Mouse (Mus musculus) layer of hippocampus, postnatal 10 days (tissue): Measurements from ENCODE around the gene Atp9a. TPM values are rescaled to one million over a fixed set of nuclear protein-coding genes. Genes with fewer than 3 reads are reported as not detected.

Experiments
- DNase-seq, 2 experiments: peaks; one replicate each; pipeline ENCODE4 v3.0.0; 2021; ENCODE audit warnings: low spot score in 2 of 2
- total RNA-seq, 2 experiments: library from RNA; stranded (reverse); gene quantifications; 2 replicates each; pipeline ENCODE4 v1.2.3; 2021

Gene Atp9a
- total RNA-seq, 2 experiments from 2014 or later: 426 to 444 TPM

DNA sequence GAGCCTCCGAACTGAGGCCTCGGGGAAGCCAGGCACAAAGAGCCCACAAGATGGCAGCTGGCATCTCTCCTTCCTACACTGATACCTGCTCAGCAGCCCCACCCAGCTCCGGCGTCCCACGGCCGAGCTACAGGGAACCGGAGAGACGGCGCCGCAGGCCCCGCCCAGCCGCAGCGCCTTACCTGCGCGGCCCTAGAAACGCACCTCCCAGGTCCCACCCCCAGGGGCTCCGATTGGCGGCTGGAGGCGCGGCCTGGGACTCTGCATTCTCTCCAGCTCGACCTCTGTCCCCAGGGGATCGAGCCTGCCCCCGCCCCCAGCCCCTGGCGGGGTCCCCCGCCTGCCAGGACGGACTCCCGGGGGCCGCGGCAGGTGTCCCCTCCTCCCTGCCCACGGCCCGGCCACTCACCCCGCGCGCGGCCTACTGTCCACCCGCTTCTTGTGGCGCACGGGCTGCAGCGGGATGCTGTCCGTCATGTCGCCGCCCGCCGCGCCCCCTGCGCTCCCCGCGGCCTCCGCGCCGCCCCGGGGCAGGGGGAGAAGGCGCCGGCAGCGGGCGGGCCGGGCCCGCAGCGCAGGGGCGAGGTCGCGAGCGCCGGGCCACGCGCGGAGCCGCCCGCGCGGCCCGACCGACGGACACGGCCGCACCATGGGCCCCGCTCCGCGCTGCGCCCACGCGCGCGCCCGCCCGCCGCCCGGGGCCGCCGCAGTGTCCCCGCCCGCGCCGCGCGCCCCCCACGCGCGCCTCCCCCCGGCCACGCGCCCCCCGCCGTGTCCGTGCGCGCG lies 743 bp downstream of the Atp9a start:
- DNase-seq: peak; percentile 63 to 69

DNA sequence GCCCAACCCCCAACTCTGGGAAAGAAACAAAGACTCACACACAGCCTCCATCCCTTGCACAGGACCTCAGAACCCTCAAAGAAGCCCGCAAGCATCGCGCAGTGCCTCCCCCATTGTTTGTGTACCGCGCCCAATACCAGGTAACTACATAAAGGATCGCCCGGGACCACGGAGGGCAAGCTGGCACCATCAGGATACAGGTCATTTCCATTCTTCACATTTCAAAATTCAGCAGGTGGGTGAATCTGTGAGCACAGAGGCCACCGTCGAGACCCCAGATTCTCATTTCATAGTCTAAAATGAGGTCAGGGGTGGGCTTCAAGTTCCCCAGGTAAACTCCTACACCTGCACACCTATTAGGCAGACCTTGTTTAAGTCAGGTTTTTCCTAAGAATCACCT lies 1.7 kb downstream of the Atp9a start:
- no peak for DNase-seq

- no peak for DNase-seq
Observed at GRCm38 (mm10) chr2:168738854-168739253, 3.4 kb downstream of the Atp9a start.

DNA sequence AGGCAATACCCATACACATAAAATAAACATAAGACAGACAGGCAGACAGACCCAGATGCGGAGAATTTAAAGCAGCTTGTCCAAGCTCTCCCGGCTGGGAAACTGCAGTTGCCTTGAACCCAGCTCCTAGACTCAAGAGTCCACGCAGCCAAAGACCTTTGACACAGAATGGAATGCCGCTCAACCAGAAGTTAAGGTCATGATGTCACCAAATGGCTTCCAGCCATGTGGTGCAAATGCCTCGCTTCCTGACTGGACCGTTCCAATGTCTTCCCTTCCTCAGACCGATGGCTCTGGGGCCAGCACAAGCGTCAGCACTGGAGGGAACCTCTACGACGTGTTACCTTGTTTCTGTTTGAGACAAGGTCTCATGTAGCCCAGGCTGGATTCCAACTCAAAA lies 4.3 kb downstream of the Atp9a start:
- DNase-seq: no peak

- DNase-seq: peak; percentile 31 to 37
Observed at GRCm38 (mm10) chr2:168734023-168734422, 8.2 kb downstream of the Atp9a start.

DNA sequence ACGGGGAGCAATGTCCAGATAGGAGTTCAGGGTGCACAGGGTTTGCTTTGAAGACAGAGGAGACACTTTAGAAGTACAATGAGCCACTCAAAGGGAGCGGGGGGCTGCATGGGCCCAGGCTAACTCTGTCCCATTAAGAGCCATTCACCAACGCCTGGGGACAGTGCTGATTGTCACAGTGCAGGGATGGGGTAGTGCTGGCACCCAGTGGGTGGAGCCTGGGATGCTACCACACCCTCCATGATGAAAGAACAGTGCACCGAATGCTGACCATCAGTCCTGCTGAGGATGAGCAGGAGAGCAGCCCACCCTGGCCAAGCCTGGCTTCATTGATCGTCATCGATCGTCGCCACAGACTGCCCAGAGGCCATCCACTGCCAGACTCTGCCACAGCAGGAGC lies 11.0 kb downstream of the Atp9a start:
- DNase-seq: no peak

GRCm38 (mm10) chr2:168729736-168730135 lies 12.5 kb downstream of the Atp9a start:
- no peak for DNase-seq

- DNase-seq: no peak
Observed at GRCm38 (mm10) chr2:168728045-168728444, 14.2 kb downstream of the Atp9a start.

DNA sequence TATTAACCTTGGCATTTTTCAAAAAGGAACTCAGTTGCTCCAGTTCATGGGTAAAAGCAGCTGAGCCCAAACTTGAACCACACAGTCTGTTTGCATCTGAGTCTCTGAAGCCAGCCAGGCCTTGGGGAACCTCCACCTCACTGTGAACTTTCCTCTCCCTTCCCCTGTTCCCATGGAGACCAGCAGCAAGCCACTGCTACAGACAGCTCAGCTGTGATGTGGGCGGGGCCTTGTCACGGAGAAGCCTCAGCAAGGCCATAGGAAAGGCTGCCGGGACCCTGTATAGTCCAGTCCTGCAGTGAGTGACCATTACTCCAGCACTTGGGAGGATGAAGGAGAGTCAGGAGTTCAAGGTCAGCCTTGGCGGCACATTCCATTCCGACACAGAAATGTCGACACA lies 16.2 kb downstream of the Atp9a start:
- no peak for DNase-seq

GRCm38 (mm10) chr2:168721313-168721712 lies 20.9 kb downstream of the Atp9a start:
- no peak for DNase-seq

DNA sequence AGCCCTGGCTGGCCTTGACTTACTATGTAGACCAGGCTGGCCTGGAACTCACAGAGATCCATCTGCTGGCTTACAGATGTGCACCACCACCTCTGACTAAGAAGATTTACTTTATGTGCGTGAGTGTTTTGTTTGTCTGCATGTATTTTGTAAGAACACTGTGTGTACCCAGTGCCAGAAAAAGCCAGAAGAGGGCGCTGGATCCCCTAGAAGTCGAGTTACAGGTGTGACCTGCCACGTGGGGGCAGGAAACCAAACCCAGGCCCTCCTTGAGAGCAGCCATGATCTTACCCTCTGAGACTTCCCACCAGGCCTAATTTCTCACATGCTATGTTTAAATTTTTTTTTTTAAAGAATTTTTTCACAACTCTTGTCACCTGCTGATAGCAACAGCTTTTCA lies 22.5 kb downstream of the Atp9a start:
- DNase-seq: no peak

DNA sequence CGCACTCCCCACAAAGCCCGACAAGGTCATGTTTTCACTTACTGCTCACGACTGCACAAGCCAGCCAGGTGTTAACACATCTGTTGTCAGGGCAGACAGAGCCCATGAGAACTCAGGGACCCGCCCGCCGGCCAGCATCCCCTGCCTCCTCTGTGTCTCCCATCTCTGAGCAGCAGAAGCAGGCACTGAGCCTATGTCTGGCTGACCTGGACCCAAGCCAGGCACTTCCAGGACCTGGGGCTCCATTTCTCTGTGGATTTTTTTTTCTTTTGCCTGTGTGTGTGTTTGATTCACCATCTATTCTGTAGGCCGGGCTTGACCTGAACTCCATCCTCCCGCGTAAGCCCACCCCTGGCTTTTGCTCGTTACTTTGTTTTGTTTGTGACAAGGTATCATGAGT lies 23.5 kb downstream of the Atp9a start:
- DNase-seq: no peak

DNA sequence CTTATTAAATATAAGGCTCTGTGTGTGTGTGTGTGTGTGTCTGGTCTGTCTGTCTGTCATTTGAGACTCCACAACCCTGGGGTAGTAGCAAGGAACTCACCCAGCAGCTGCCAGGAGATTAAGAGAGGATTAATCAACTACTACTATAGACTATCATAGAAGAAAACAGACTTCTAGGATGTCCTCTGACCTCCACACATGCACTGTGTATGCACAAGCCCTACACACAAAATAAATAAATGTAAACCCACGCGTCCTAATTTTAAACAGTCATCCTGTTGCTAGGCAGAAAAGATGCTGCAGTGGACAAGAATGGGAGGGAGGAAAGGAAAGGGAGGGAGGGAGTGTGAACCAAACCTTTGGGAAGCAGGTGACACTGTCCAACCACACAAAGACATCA lies 23.9 kb downstream of the Atp9a start:
- no peak for DNase-seq

DNA sequence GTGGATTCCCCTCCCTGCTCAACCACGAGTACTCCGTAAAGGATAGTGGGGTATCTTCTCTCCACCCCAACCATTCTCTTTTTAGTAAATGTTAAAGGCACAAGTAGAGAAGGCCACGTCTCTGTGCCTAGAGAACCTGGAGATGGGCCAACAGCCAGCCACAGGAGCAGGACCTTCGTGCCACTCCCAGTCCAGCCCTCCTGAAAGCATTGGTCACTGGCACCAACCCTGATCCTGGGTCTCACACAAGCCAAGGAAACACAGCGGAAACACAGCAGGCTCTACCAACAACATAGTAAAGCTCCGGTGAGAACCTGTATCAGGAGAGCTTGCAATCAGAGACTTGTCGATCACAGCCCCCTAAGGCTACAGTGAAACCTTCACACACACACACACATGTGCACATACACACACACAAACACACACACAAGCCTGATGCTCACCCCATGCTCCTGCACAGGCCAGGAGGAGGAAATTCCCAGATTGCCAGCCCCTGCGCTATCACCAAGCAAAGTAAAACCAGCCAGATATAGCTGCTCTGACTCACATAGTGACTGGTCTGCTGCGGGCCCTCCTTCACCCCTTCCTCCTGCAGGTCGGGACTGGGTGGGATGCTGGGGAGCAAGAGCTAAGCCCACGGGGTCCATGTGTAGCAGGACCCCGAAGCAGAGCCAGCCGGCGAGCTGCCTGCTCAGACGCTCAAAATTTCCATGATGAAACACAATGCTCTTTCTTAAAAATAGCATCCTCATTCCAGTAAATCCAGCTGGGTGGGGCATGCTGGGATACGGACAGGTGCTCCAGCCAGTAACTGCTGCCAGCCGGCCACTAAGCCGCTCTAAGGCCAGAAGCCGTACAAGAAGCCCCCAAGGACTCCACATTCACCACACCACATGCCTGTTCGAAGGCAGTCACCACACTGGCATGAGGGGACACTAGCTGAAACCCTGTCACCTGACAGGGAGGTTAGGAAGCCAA lies 29.7 kb downstream of the Atp9a start:
- no peak for DNase-seq

DNA sequence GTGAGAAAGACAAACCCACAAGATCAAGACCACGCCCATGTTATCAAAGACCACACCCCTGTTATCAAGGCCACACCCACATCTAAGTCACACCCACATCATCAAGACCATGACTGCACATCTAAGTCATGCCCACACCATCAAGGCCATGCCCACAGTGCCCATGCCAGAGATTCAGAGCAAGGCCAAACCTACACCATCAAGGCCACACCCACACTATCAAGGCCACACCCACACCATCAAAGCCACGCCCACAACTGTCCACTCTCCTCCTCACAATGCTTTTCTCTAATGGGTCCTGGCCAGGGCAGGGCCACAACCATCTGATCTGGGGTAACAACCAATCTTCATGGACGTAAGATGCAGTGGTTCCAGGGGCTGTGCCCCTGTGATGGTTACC lies 31.2 kb downstream of the Atp9a start:
- no peak for DNase-seq

DNA sequence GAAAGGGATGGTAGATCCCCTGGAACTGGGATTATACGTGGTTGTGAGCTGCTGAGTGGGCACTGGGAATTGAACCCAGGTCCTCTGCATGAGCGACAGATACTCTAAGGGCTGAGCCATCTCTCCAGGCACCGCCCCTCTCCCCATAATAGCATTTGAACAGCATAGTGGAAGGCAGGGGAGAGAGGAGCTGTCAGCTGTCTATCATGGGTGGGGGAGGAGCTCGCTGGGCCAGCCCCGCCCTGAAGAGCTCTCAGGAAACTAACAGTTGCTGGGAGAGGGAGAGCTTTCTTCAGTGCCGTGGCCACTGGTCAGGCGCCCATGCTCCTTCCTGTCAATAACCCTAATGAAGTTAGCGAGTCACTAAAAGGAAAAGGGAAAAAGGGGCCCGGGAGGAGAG lies 34.4 kb downstream of the Atp9a start:
- no peak for DNase-seq

GRCm38 (mm10) chr2:168702266-168702665 lies 39.9 kb downstream of the Atp9a start:
- DNase-seq: peak; percentile 40 to 47

DNA sequence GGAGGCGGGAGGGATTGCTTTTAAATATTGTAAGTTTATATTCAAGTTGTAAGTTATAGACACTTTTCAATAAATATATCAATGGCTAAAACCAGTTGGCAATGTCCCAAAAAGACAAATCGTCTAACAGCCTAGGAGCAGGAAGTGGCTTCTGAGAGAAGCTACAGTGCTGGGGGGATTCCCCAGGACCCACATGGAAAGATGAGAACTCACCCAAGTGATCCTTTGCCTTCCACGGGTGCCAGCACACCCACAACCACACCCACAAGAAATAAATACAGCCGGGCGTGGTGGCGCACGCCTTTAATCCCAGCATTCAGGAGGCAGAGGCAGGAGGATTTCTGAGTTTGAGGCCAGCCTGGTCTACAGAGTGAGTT lies 47.2 kb downstream of the Atp9a start:
- no peak for DNase-seq

- DNase-seq: no peak
Observed at GRCm38 (mm10) chr2:168694379-168695026, 47.7 kb downstream of the Atp9a start.

DNA sequence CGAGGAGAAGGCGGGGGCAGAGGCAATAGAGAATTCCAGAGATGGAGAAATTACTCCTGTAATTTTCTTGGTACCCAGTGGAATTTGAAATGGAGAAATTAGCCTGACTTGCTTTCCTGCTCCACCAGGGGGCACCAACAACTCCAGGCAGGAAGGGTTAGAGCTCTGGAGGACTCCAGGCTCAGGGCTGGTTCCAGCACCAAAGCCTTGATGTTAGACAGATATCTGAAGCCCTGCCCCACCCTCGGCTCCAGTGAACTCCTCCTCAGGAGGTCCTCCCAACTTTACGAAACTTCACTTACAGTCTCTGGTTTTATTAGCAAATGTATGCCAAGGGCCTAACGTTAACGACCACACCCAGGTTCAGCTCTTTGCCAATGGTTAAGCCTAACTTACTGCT lies 50.4 kb downstream of the Atp9a start:
- peak; percentile 72 to 77 for DNase-seq

DNA sequence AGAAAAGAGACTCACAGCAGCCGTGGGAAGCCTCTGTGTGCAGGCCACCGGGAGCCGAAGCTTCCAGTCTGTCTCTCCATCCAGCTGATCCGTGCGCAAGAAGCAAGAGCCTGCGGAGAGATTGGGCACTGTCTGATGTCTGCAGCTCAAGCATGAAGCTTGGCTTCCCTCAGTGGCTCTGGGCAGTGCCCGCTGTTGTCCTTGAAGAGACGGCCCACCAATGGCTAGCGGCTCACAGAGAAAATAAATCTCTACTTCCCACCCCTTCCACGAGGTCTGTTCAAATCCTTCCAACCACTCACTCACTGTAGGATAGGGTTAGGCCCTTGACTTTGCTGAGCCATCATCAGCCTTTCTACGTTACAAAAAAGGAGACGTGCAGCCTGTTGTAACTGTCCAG lies 54.9 kb downstream of the Atp9a start:
- no peak for DNase-seq

DNA sequence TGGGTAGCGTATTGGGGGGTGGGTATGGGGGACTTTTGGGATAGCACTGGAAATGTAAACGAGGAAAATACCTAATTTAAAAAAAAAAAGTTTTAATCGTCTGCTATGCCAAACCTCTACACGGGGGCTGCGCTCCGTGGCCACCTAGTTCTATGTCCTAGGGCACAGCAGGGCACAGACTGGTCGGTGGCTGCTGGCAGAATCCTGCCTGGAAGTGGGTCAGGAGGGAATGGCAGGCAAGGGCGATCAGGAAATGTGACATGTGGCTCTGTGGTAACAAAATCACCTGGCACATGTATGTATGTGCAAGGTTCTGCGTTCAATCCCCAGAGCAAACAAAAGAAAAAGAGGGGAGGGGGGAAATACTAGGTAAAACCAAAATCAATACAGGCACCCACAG lies 56.3 kb downstream of the Atp9a start:
- DNase-seq: no peak
